Mouse (Mus musculus) lung, postnatal 36 days (tissue): ENCODE results near the gene Grik2.
"Not testable (repeated sequence)": the region's sequence is repeated elsewhere in the genome, so short reads cannot be mapped to it uniquely, and the experiment has no call there.

Experiments
- DNase-seq: peaks from one replicate; pipeline ENCODE4 v3.0.0; 2022; ENCODE audit warnings: mixed read lengths

Grik2 gene

GRCm38 (mm10) chr10:49647116-49647515, 141.4 kb downstream of the Grik2 start:
- DNase-seq: no peak

- DNase-seq: no peak
These were observed 148.7 kb downstream of the Grik2 start for GRCm38 (mm10) chr10:49639901-49640300.

GRCm38 (mm10) chr10:49623951-49624350, 164.6 kb downstream of the Grik2 start:
- DNase-seq: no peak

- DNase-seq: no peak
These were observed 190.9 kb downstream of the Grik2 start for GRCm38 (mm10) chr10:49597652-49598051.

GRCm38 (mm10) chr10:49573514-49573913, 215.1 kb downstream of the Grik2 start:
- no peak for DNase-seq

GRCm38 (mm10) chr10:49559872-49560407, 228.6 kb downstream of the Grik2 start:
- no peak for DNase-seq

- DNase-seq: no peak
These were observed 246.3 kb downstream of the Grik2 start for GRCm38 (mm10) chr10:49542249-49542648.

DNA sequence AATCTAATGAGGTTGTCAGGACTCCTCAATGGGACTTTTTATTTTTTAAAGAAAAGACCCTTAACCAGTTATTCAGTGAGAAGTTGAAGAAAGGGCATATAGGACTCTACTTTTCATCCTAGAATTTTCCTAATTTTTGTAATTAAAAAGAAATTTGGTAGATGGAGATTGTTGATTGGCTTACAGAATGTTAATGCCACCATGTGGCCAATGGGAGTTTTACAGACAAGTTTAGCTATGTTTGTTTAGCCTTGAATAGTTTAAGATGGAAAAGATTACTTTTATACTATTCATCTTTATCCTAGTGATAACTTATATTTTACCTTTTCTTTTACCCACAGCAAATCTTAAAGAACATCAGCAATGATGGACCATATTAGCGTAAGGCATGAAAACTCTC, 268.8 kb downstream of the Grik2 start:
- no peak for DNase-seq

- DNase-seq: no peak
These were observed 287.9 kb downstream of the Grik2 start for GRCm38 (mm10) chr10:49500628-49501027.

DNA sequence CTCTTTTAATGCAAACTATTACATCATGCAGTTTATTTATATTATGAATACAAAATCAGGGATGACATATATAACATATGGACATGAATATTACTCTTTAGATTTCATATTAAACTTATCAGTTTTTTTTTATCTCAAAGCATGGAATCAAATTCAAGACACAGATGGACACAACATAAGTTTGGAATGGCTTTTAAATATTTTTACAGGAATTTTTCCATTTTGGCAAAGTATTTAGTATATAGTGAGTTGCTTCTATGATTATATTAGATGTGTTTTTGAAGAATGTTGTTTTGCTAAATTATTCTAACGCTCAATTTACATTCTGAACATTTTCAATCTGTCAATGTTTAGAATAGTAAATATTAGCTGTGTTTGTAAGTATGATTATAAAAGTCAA, 291.3 kb downstream of the Grik2 start:
- DNase-seq: no peak

DNA sequence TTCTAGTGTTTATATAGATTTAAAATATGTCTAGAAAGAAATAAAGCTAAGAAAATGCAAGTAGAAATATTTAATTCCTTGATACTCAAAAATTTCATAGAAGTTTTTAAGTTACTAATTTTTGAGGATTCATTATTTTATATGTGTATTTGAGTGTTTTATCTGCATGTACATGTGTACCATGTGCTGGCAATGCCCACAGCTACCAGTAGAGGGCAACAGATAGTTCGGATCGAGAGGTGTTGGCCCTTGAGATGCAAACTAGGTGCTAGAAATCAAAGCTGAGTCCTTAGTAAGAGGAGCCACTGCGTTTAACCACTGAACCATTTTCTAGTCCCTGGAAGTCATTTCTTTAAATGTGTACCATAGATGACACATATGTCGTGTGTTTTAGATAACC, 307.1 kb downstream of the Grik2 start:
- no peak for DNase-seq

- no peak for DNase-seq
These were observed 308.3 kb downstream of the Grik2 start for GRCm38 (mm10) chr10:49480085-49480749.

GRCm38 (mm10) chr10:49473613-49474012, 315.0 kb downstream of the Grik2 start:
- DNase-seq: no peak

- no peak for DNase-seq
These were observed 331.8 kb downstream of the Grik2 start for GRCm38 (mm10) chr10:49456791-49457190.

- DNase-seq: no peak
These were observed 335.0 kb downstream of the Grik2 start for GRCm38 (mm10) chr10:49453535-49453934.

- DNase-seq: no peak
These were observed 347.2 kb downstream of the Grik2 start for GRCm38 (mm10) chr10:49441369-49441768.

DNA sequence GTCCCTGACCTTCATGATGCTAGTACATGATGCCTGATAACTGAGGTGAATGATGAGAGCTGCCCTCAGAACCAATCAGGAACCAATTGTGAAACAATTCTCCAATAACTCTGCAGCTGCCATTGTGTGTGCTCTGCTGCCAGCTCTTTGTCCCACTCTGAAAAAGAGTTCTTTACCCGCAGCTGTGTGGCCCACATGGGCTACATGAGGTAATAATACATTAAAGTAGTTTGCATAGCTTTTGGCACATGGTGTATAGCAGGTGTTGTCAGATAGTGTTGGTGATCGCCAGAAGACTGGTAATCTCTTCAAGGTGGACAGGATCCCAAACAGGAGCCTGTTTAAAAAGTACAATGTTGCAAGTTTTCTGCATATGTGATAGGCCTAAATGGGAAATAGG, 351.5 kb downstream of the Grik2 start:
- DNase-seq: no peak

GRCm38 (mm10) chr10:49436301-49436700, 352.3 kb downstream of the Grik2 start:
- no peak for DNase-seq

DNA sequence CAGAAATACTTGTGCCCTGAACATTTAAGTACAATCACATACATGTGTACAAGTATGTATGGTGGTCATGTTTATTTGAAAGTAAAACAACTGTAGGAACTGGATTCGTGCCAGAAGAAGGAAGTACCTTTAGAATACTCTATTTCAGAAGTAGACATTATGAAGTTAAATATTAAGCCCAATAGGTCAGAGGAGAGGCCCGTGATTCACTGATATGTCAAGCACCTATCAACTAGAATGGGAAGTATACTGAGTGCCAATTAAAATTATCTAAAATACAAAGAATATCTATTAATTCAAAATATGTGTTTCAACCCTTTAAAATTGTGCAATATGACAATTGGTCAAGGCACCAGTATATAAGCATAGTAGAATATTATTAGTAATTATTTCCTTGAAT, 355.7 kb downstream of the Grik2 start:
- no peak for DNase-seq

- not testable (repeated sequence) for DNase-seq
These were observed 371.4 kb downstream of the Grik2 start for GRCm38 (mm10) chr10:49417206-49417605.

DNA sequence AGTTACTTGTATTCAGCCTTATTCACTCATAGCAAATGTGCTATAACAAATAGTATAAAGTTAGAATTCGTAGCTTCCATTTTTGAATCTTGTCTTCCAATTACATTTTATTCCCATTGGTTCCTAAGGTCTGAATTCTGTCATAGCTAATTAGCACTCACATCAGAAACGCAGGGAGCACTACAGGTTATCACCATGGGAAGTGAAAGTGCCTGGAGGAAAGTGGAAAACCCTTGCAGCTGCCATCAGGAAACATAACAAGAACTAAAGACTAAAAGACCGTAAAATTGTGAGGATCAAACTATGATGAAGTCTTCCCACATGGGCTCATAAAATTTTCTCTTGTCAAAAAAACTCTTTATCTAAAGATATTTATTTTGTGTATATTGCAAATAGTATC, 405.6 kb downstream of the Grik2 start:
- no peak for DNase-seq

GRCm38 (mm10) chr10:49381852-49382251, 406.7 kb downstream of the Grik2 start:
- DNase-seq: no peak

DNA sequence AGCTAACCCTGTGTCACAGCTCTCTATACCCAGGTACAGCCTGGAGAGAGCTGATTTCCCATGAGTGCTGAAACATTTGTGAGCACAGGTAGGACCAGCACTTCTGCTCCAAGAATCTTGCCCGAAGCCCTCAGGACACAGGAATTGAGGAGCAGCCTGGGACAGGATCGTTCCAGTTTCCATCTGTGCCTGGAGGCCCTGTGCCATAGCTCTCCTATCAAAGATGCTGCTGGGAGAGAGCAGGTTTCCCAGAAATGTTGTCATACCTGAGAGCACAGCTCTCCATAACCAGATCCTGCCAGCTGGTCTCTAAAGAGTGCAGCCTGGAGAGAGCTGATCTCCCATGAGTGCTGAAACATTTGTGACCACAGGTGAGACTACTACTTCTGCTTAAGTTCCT, 420.0 kb downstream of the Grik2 start:
- DNase-seq: no peak

DNA sequence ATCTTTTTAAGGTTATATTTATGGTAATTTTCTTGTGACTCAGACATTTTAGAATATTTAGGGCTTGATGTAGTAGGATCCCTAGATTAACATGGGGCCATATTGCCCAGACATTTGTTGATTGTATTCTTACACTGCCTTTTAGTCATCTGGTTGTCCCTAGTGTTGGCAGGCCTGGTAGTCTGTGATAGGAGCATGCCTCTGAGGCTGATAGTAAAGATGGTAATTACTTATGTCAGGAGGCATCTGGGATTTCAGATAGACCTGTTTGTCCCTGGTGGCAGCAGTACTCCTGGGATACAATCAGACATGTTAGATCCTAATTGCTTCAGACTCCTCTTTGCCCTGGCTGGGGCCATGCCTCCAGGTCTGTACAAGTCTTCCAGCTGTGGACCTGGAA, 423.3 kb downstream of the Grik2 start:
- DNase-seq: no peak

- DNase-seq: no peak
These were observed 466.2 kb downstream of the Grik2 start for GRCm38 (mm10) chr10:49322413-49322812.
